Mouse (Mus musculus) forebrain, embryonic 14.5 days (tissue): ENCODE results near the gene Cfap97d2. TPM values are rescaled to one million over a fixed set of nuclear protein-coding genes. Genes with fewer than 3 reads are reported as not detected.

Source experiments
- ATAC-seq: fragments of 200-750 bp; cut with Nextera tagmentation; 2 replicates; pipeline ENCODE4 v1.8.0; 2017; ENCODE audit warnings: mild to moderate bottlenecking, moderate library complexity
- DNase-seq: peaks from one replicate; pipeline ENCODE4 v3.0.0-alpha.2; 2015; ENCODE audit warnings: low spot score
- H3K27ac ChIP-seq: fragments of 300-500 bp; sonication (generic); 2 replicates; pipeline ENCODE4 v1.5.1; 2014; ENCODE audit warnings: low read depth, mild to moderate bottlenecking, control low read depth, low read length, moderate library complexity
- H3K27me3 ChIP-seq: fragments of 300-500 bp; sonication (generic); replicated peaks from 2 replicates; pipeline ENCODE4 v1.6.1; 2014; ENCODE audit warnings: low read length, control low read depth, mixed read lengths; ENCODE audit not compliant: control insufficient read depth, insufficient read depth
- H3K36me3 ChIP-seq: fragments of 300-500 bp; sonication (generic); 2 replicates; pipeline ENCODE4 v1.6.1; 2014; ENCODE audit warnings: low read length, control low read depth; ENCODE audit not compliant: control insufficient read depth, insufficient read depth
- H3K4me1 ChIP-seq: fragments of 300-500 bp; sonication (generic); 2 replicates; pipeline ENCODE4 v1.6.1; 2014; ENCODE audit warnings: antibody characterized with exemption, low read length, control low read depth; ENCODE audit not compliant: control insufficient read depth, insufficient read depth
- H3K4me2 ChIP-seq: fragments of 300-500 bp; sonication (generic); 2 replicates; pipeline ENCODE4 v1.6.1; 2014; ENCODE audit warnings: mild to moderate bottlenecking, control low read depth, low read length
- H3K4me3 ChIP-seq: fragments of 300-500 bp; sonication (generic); 2 replicates; pipeline ENCODE4 v1.5.1; 2014; ENCODE audit warnings: low read depth, low read length, control low read depth
- H3K9ac ChIP-seq: fragments of 300-500 bp; sonication (generic); 2 replicates; pipeline ENCODE4 v1.6.1; 2014; ENCODE audit warnings: mild to moderate bottlenecking, low read length, control low read depth, moderate library complexity
- H3K9me3 ChIP-seq: fragments of 300-500 bp; sonication (generic); replicated peaks from 2 replicates; pipeline ENCODE4 v1.6.1; 2016; ENCODE audit warnings: low read length, control low read depth, mixed read lengths; ENCODE audit not compliant: control insufficient read depth
- WGBS: fragments of 180-500 bp; shearing (Covaris S2); extraction: QIAGEN DNeasy Blood & Tissue Kit; methylation state at CpG from one replicate; pipeline ENCODE4 v1.1.7; 2014; 5-methylcytosine and 5-hydroxymethylcytosine counted together
- polyA plus RNA-seq: library from polyadenylated mRNA; unstranded; fragments of >200 nt; fragmentation: Nextera tagmentation; extraction: Ambion mirVana; gene quantifications from 2 replicates; pipeline ENCODE4 v1.2.1, GENCODE M21; 2014

Cfap97d2 gene
- polyA plus RNA-seq = 1.1 TPM in 2 replicates

DNA sequence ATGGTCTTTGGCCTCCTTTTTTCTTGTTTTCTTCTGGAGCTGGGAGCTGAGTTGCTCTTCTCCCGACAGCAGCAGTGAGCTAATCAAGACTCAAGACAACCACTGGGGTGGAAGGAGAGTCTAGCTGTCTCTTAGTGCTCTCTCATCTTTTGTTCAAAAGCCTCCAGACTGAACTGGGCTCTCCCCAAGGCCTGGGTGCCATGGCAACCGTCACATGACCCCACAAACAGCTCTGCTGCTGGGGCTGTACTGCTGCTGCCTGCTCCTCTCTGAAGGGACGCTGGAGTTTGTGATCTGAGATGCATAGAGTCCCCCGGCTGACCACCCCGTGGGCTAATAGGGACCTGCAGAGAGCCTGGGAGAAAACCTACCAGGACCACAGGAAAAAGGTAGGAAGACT is at the start of gene Cfap97d2:
Gene Cfap97d2, plus strand, starts transcription at position 222 of the 400 bp plus-strand sequence.
- H3K4me3 ChIP-seq = peak within 1 kb of the TSS; percentile 17
- ATAC-seq = peak; percentile 99
- no peaks in the 10 kb centered on the region for H3K9me3 ChIP-seq
- peak within 1 kb of the TSS; percentile 2; the same call in 1 of the 2 replicates for H3K9ac ChIP-seq
- H3K4me2 ChIP-seq = peak within 1 kb of the TSS; percentile 42
- H3K27ac ChIP-seq = peak within 1 kb of the TSS; percentile 45
- H3K36me3 ChIP-seq = no peaks in the 10 kb centered on the region
- 0% methylated on average over 5 of the region's 5 CpGs for WGBS
- H3K4me1 ChIP-seq = peaks cover 6% of the 10 kb centered on the region
- DNase-seq = peak; percentile 95
- H3K27me3 ChIP-seq = no peaks in the 10 kb centered on the region

DNA sequence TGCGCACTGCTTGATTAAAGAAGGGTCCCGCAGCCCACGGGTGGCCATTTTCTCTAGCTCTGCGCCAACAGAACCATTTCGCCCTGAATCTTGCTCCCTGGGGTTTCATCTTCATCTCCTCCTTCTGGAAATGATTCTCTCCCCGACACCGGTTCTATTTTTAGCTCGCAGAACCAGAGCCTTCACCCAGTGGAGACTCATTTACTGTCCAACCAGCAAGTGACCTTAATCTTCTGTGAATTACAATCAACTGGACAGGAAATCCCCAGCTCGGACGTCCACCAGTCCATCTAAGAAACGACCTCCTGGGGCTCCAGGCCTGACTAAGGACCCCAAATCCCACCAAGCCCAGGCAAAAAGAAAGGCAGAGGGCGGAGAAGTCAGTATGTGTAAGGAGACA is 48.2 kb upstream of the Cfap97d2 start:
- H3K4me2 ChIP-seq = no peak overlapping the region
- no peak overlapping the region for H3K9ac ChIP-seq
- H3K27ac ChIP-seq = no peak overlapping the region
- H3K4me1 ChIP-seq = no peaks in the 10 kb centered on the region
- H3K36me3 ChIP-seq = no peaks in the 10 kb centered on the region
- no peaks in the 10 kb centered on the region for H3K27me3 ChIP-seq
- ATAC-seq (no peak), DNase-seq (no peak)
- no peaks in the 10 kb centered on the region for H3K9me3 ChIP-seq
- WGBS = 78% methylated on average over 12 of the region's 12 CpGs
- no peak overlapping the region for H3K4me3 ChIP-seq

DNA sequence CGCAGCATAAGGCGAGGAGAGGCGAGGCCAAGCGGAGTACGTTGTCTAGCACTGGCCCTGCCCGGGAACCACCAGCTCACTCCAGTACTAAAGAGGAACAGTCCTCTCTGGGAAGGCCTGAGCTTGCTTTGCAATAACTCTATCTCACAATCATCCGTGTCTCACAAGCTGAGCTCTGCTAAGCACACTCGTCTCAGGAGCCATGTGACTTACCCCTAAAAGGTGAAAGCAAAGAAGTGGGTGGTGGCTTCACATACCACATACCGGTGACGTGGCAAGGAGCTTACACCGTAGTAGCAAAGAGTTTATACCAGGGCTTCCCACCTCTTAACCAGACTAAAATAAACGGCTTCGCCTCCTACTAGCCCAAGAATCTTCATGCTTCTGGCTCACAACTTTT is 45.4 kb upstream of the Cfap97d2 start:
- H3K36me3 ChIP-seq = no peaks in the 10 kb centered on the region
- no peaks in the 10 kb centered on the region for H3K4me1 ChIP-seq
- no peak for ATAC-seq
- H3K9me3 ChIP-seq = no peaks in the 10 kb centered on the region
- no peaks in the 10 kb centered on the region for H3K27me3 ChIP-seq
- no peak overlapping the region for H3K4me2 ChIP-seq
- DNase-seq = no peak
- H3K9ac ChIP-seq = no peak overlapping the region
- no peak overlapping the region for H3K27ac ChIP-seq
- 93% methylated on average over 13 of the region's 13 CpGs for WGBS
- no peak overlapping the region for H3K4me3 ChIP-seq

- Histone ChIP-seq H3K27me3 (no peaks in the 10 kb centered on the region), H3K4me1 (no peaks in the 10 kb centered on the region), H3K4me2 (no peak overlapping the region), H3K9ac (no peak overlapping the region), H3K27ac (no peak overlapping the region), H3K36me3 (no peaks in the 10 kb centered on the region), H3K9me3 (no peaks in the 10 kb centered on the region), H3K4me3 (no peak overlapping the region)
- ATAC-seq (no peak), DNase-seq (no peak)
- WGBS = 92% methylated on average over 6 of the region's 6 CpGs
Measured at GRCm38 (mm10) chr8:13664711-13665210, 40.9 kb upstream of the Cfap97d2 start.

GRCm38 (mm10) chr8:13665538-13665937 is 40.2 kb upstream of the Cfap97d2 start:
- Histone ChIP-seq H3K36me3 (no peaks in the 10 kb centered on the region), H3K4me1 (no peaks in the 10 kb centered on the region), H3K9me3 (no peaks in the 10 kb centered on the region), H3K27me3 (no peaks in the 10 kb centered on the region), H3K9ac (no peak overlapping the region), H3K4me2 (no peak overlapping the region), H3K27ac (no peak overlapping the region), H3K4me3 (no peak overlapping the region)
- ATAC-seq (no peak), DNase-seq (no peak)
- WGBS = 86% methylated on average over 4 of the region's 4 CpGs

DNA sequence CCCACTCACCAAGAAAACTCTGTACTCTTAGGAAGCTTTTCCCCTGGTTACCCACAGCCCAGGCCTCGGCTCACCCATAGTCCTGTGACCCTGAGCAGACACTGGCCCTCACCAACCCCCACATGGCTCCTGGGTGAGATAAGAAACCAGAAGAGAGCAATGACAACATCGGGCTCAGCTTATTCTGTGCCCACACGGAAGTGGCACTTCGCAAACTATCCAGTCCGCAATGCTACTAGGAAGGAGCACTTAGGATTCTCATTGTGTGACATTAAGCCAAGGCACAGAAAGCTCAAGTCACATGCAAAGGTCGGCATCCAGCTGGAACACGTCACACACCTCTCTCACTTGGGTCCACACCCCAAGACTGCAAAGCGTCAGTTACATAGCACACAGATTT is 39.7 kb upstream of the Cfap97d2 start:
- no peaks in the 10 kb centered on the region for H3K27me3 ChIP-seq
- WGBS = 86% methylated on average over 8 of the region's 8 CpGs
- ATAC-seq = no peak

GRCm38 (mm10) chr8:13667917-13668316 is 37.8 kb upstream of the Cfap97d2 start:
- DNase-seq (no peak), ATAC-seq (0 out of 2 replicates have a peak, but pooled peaks have one; percentile 10)
- H3K27me3 ChIP-seq = no peaks in the 10 kb centered on the region
- no peaks in the 10 kb centered on the region for H3K36me3 ChIP-seq
- WGBS = 80% methylated on average over 4 of the region's 4 CpGs
- H3K4me3 ChIP-seq = no peak overlapping the region
- H3K27ac ChIP-seq = no peak overlapping the region
- H3K4me2 ChIP-seq = no peak overlapping the region
- no peak overlapping the region for H3K9ac ChIP-seq
- H3K4me1 ChIP-seq = no peaks in the 10 kb centered on the region
- no peaks in the 10 kb centered on the region for H3K9me3 ChIP-seq

More for the DNA sequence above, 39.7 kb upstream of the Cfap97d2 start:
- Histone ChIP-seq H3K4me3 (no peak overlapping the region), H3K4me1 (no peaks in the 10 kb centered on the region), H3K36me3 (no peaks in the 10 kb centered on the region), H3K4me2 (no peak overlapping the region), H3K9ac (no peak overlapping the region), H3K27ac (no peak overlapping the region), H3K9me3 (no peaks in the 10 kb centered on the region)
- DNase-seq = no peak

DNA sequence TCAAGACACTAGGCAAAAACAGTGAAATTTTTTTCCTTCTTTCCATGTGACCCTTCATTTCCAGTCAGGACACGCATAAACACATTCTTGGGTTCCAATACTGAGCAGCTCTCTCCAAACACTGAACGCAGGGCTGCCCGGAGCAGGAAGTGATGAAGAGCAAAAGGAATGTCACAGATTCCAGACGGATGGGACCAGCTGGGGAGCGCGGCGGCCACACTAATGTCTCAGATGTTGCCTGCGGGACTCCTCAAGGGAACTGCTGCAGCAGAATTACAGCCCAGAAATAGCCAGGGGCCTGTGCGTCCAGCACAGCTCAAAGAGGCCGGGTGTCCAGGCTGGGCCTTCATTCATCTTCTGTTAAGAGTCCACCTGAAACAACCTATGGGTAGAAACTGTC is 37.3 kb upstream of the Cfap97d2 start:
- Histone ChIP-seq H3K27me3 (no peaks in the 10 kb centered on the region), H3K27ac (no peak overlapping the region), H3K4me2 (no peak overlapping the region), H3K36me3 (no peaks in the 10 kb centered on the region), H3K9me3 (no peaks in the 10 kb centered on the region), H3K4me3 (no peak overlapping the region), H3K9ac (no peak overlapping the region), H3K4me1 (no peaks in the 10 kb centered on the region)
- no peak for DNase-seq
- WGBS = 83% methylated on average over 10 of the region's 10 CpGs
- no peak for ATAC-seq

GRCm38 (mm10) chr8:13670011-13670471 is 35.6 kb upstream of the Cfap97d2 start:
- Histone ChIP-seq H3K4me3 (no peak overlapping the region), H3K27me3 (no peaks in the 10 kb centered on the region), H3K9me3 (no peaks in the 10 kb centered on the region), H3K27ac (no peak overlapping the region), H3K36me3 (no peaks in the 10 kb centered on the region), H3K4me2 (no peak overlapping the region), H3K4me1 (no peaks in the 10 kb centered on the region), H3K9ac (no peak overlapping the region)
- WGBS = 83% methylated on average over 17 of the region's 17 CpGs
- no peak for DNase-seq
- ATAC-seq = no peak
